Mouse (Mus musculus): Measurements from ENCODE around the gene Spag17. TPM values are rescaled to one million over a fixed set of nuclear protein-coding genes. Genes with fewer than 3 reads are reported as not detected.

Gene Spag17
- polyA plus RNA-seq (2017; shearing (Covaris generic)): 1 to 10 TPM in 1 of 2 experiments, under 1 TPM in 1; 0.63 to 2.2 TPM

DNA sequence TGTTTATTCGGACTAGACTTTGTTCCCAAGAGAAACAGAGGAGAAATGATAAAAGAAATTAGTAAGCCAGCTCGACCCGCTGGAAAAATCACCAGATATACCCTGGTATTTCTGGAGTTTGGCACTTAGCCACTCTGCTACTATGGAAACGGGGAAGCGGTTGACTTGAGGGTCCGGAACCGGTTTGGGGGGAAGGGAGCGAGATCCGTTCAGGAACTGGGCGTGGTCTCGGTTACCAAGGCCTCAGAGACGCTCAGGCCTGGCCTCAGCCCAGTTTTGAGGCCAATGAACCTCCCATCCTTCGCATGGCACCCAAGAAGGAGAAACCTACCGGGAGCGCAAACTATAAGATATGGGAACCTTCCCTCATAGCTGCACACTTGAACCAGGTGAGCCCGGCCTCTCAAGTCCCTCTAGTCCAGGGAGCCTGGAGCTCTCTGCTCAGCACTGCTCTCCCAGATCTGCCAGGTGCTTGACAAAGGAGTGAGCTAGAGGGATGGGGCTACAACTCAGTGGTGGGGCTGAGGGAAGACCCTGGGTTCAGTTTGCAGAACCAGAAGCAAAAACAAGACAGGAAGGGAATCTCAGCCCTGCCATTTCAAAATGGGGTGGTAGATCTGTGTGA lies at the start of gene Spag17:
TSS of gene Spag17 (plus strand) at position 220 of the 625 bp plus-strand sequence.

GRCm38 (mm10) chr3:100162315-100163105 lies 277.3 kb downstream of the Spag17 start, which contains the start of the genes Gdap2 and Wdr3:
TSS of gene Gdap2 (plus strand) at chr3:100162381.
TSS of gene Wdr3 (minus strand) at chr3:100162407.

